Mouse (Mus musculus): ENCODE measurements at regions not wholly inside any gene's neighbourhood (a gene's known extent, or its start where the extent isn't known, plus 50 kb on each side); places are given as distances from the start of the nearest gene placed in this dataset.

DNA sequence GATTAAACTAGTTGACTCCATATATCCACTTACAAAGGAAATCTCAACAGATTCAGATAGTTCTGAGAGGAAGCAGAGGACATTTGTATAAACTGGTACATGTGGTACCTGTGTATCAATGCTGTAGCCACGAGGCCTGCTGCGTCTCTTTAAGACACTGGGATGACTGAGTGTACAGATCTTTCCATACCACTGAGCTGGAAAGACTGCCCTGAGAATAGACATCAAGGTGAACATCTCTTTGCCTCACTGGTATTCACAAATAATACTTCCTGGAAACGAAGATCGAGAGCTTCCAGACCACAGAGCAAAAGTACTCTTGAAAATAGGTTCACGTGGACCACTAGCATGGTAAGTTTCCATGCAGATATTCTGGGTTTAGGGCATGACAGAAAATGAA is 183.6 kb upstream of the Marcks start:
- ATAC-seq (ENCODE audit: low FRiP score, low read depth): no peak
- no peaks in the 10 kb centered on the region for H3K9me3 ChIP-seq
- H3K27ac ChIP-seq (replicated peaks): no peak overlapping the region
- no peak overlapping the region for H3K4me3 ChIP-seq
- no peaks in the 10 kb centered on the region for H3K27me3 ChIP-seq
- H3K36me3 ChIP-seq: no peaks in the 10 kb centered on the region
- 0 out of 2 replicates have a peak, but pooled peaks cover 4% of the 10 kb centered on the region for H3K4me1 ChIP-seq
- H3K9ac ChIP-seq (replicated peaks): no peak overlapping the region
- H3K4me2 ChIP-seq (replicated peaks): no peak overlapping the region
- 93% methylated on average over 5 of the region's 5 CpGs for WGBS

- no peak for ATAC-seq (ENCODE audit: low FRiP score, low read depth)
- Histone ChIP-seq H3K4me1 (no peaks in the 10 kb centered on the region), H3K4me2 (replicated peaks) (no peak overlapping the region), H3K36me3 (no peaks in the 10 kb centered on the region), H3K9me3 (no peaks in the 10 kb centered on the region), H3K27me3 (no peaks in the 10 kb centered on the region), H3K9ac (replicated peaks) (no peak overlapping the region), H3K27ac (replicated peaks) (no peak overlapping the region), H3K4me3 (no peak overlapping the region)
- 87% methylated on average over 3 of the region's 3 CpGs for WGBS
Observed at GRCm38 (mm10) chr10:37321171-37321570, 182.5 kb upstream of the Marcks start.

DNA sequence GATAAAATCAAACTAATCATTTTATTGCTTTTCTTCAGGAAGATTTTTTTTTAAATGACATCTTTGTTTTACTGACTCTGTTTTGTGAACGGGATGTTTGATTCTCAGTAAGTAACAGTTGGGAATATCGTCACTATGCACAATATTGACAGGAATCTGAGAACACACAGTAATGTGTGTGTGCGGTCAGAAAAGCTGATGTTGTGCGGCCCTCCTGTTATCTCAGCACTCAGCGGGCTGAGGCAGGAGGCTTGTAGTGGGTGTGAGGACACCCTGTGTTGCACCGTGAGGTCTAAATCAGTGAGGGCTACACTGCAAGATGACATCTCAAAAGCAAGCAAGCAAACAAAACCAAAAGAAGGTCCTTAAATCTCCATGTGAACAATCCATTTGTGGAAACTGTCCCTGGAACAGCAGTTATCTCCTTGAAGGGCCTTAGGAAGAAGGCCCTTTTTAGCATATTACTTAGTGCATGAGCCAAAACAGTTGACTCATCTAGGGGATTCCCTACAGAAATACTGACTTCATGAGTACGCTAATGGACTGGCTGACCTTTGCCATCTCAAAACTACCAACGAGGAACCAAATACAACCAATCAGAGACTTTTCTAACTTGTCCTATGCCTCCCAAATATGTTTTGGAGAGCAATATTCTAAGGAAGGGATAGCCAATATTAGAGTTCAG is 181.2 kb upstream of the Marcks start:
- no peak overlapping the region for H3K4me3 ChIP-seq
- ATAC-seq (ENCODE audit: low FRiP score, low read depth): no peak
- 92% methylated on average over 8 of the region's 8 CpGs for WGBS
- no peak overlapping the region for H3K4me2 ChIP-seq (replicated peaks)
- H3K36me3 ChIP-seq: no peaks in the 10 kb centered on the region
- H3K9me3 ChIP-seq: no peaks in the 10 kb centered on the region
- no peak overlapping the region for H3K27ac ChIP-seq (replicated peaks)
- H3K4me1 ChIP-seq: 0 out of 2 replicates have a peak, but pooled peaks cover 3% of the 10 kb centered on the region
- no peaks in the 10 kb centered on the region for H3K27me3 ChIP-seq
- H3K9ac ChIP-seq (replicated peaks): no peak overlapping the region

DNA sequence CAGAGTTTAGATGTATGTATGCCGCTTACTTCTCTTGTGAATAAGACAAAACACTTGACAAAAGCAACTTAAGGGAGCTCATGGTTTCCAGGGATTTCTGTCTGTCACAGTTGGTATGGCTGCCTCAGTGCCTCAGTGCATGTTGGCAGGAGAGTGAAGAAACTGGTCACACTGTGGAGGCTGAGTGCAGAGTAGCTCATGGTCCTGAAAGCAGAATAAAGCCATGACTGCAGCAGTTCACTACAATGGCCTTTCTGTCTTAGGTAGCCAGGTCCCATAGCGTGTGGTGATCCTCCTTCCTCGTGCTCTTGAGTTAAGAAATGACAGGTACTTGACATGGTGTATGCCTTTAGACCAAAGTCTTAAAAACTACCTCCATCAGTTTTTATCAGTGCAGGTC is 178.0 kb upstream of the Marcks start:
- no peaks in the 10 kb centered on the region; the same call in 1 of the 2 replicates for H3K9me3 ChIP-seq
- no peak for ATAC-seq (ENCODE audit: low FRiP score, low read depth)
- H3K27me3 ChIP-seq: no peaks in the 10 kb centered on the region
- WGBS: 83% methylated on average over 3 of the region's 3 CpGs
- H3K4me1 ChIP-seq: 0 out of 2 replicates have a peak, but pooled peaks cover 3% of the 10 kb centered on the region
- H3K4me2 ChIP-seq (replicated peaks): no peak overlapping the region
- H3K36me3 ChIP-seq: no peaks in the 10 kb centered on the region
- H3K27ac ChIP-seq (replicated peaks): no peak overlapping the region
- no peak overlapping the region for H3K4me3 ChIP-seq
- no peak overlapping the region for H3K9ac ChIP-seq (replicated peaks)

- no peak overlapping the region for H3K4me2 ChIP-seq (replicated peaks)
- 100% methylated on average over 1 of the region's 1 CpGs for WGBS
- no peaks in the 10 kb centered on the region; the same call in 1 of the 2 replicates for H3K9me3 ChIP-seq
- H3K4me1 ChIP-seq: 0 out of 2 replicates have a peak, but pooled peaks cover 3% of the 10 kb centered on the region
- no peak overlapping the region for H3K27ac ChIP-seq (replicated peaks)
- no peaks in the 10 kb centered on the region for H3K27me3 ChIP-seq
- no peak overlapping the region for H3K4me3 ChIP-seq
- H3K9ac ChIP-seq (replicated peaks): no peak overlapping the region
- H3K36me3 ChIP-seq: no peaks in the 10 kb centered on the region
- ATAC-seq (ENCODE audit: low FRiP score, low read depth): no peak
Observed at GRCm38 (mm10) chr10:37315804-37316203, 177.1 kb upstream of the Marcks start.

DNA sequence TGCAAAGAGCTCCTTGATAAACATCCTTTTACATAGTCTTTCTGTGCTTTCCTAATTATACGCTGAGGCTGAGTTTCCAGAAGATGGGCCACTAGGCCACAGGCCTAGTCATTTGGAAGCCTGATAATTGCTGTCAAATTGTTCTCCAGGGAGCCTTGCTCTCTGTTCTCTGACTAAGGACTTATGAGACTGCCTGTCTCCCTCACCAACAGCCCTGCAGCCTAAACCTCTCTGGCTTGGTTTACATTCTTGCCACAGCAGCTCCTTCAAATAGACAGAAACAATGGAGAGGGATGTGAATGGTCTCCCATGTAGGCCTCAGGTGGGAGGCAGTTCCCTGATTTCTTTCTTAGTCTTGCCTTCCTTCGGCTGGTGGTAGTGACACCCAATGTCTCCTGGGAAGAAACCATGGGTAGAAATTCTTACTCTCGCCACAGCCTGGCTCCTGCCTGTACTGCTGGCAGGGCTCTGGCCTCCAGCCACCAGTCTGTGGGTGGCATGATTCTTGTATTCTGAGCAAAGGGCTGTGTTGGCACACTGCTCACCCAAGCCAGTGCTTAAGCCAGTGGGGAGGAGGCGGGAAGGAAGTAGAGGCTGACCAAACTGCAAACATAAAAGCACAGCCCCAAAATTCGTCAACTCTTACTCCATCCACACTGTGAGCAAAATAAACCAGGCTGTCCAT is 176.2 kb upstream of the Marcks start:
- Histone ChIP-seq H3K4me3 (no peak overlapping the region), H3K27me3 (no peaks in the 10 kb centered on the region), H3K9me3 (no peaks in the 10 kb centered on the region; the same call in 1 of the 2 replicates), H3K4me1 (0 out of 2 replicates have a peak, but pooled peaks cover 3% of the 10 kb centered on the region), H3K4me2 (replicated peaks) (no peak overlapping the region), H3K36me3 (no peaks in the 10 kb centered on the region), H3K9ac (replicated peaks) (no peak overlapping the region), H3K27ac (replicated peaks) (no peak overlapping the region)
- ATAC-seq (ENCODE audit: low FRiP score, low read depth): no peak
- 81% methylated on average over 5 of the region's 5 CpGs for WGBS

DNA sequence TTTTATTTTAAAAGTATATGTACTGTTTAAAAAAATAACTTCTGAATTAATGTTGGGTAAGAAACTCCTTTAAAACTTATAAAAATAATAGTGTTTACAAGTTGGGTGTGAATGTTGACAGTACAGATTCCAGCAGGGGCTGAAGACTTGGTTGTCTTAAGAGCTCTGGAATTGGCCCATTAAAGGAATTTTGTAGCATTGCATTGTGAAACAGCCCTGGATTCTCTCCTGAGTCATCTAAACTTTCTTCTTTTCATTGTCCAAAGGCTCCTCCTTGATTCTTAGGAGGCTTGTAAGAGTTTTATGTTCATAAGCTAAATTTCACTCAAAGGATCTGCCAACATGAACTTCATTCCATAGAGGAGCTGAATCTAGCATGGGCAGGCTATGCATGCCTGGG is 174.7 kb upstream of the Marcks start:
- Histone ChIP-seq H3K9me3 (no peaks in the 10 kb centered on the region; the same call in 1 of the 2 replicates), H3K4me1 (0 out of 2 replicates have a peak, but pooled peaks cover 3% of the 10 kb centered on the region), H3K4me3 (no peak overlapping the region), H3K27me3 (no peaks in the 10 kb centered on the region), H3K9ac (replicated peaks) (no peak overlapping the region), H3K4me2 (replicated peaks) (no peak overlapping the region), H3K27ac (replicated peaks) (no peak overlapping the region), H3K36me3 (no peaks in the 10 kb centered on the region)
- no peak for ATAC-seq (ENCODE audit: low FRiP score, low read depth)

- 91% methylated on average over 2 of the region's 2 CpGs for WGBS
- no peak for ATAC-seq (ENCODE audit: low FRiP score, low read depth)
Observed at GRCm38 (mm10) chr10:37310266-37310945, 171.7 kb upstream of the Marcks start.

DNA sequence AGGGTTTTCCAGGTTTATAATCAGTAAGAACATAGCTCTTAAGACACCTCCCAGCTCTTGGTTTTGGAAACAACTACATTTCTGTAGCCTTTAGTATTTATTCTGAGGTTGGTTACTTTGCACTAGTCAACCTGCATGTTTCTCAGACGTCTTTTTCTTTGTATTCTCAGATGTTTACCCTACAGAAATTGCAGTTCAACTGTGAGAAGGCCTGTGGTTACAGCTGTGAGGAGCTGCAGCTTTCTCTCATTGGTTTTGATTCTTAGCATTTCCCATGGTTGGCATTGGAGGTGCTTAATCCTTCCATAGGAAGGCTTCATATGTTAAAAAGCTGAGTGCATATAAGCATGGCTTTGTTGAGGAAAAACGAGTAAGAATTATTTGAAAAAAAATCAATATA is 165.9 kb upstream of the Marcks start:
- no peak overlapping the region for H3K4me3 ChIP-seq
- no peaks in the 10 kb centered on the region for H3K9me3 ChIP-seq
- no peak overlapping the region for H3K27ac ChIP-seq (replicated peaks)
- no peaks in the 10 kb centered on the region for H3K4me1 ChIP-seq
- no peak overlapping the region for H3K9ac ChIP-seq (replicated peaks)
- H3K36me3 ChIP-seq: no peaks in the 10 kb centered on the region
- no peak for ATAC-seq (ENCODE audit: low FRiP score, low read depth)
- no peaks in the 10 kb centered on the region for H3K27me3 ChIP-seq
- H3K4me2 ChIP-seq (replicated peaks): no peak overlapping the region
- 39% methylated on average over 2 of the region's 2 CpGs for WGBS

More at GRCm38 (mm10) chr10:37310266-37310945, 171.7 kb upstream of the Marcks start:
- H3K4me1 ChIP-seq: 0 out of 2 replicates have a peak, but pooled peaks cover 3% of the 10 kb centered on the region
- H3K9ac ChIP-seq (replicated peaks): no peak overlapping the region
- H3K4me3 ChIP-seq: no peak overlapping the region
- H3K27me3 ChIP-seq: no peaks in the 10 kb centered on the region
- no peak overlapping the region for H3K4me2 ChIP-seq (replicated peaks)
- H3K36me3 ChIP-seq: no peaks in the 10 kb centered on the region
- no peak overlapping the region for H3K27ac ChIP-seq (replicated peaks)
- no peaks in the 10 kb centered on the region; the same call in 1 of the 2 replicates for H3K9me3 ChIP-seq

- H3K4me1 ChIP-seq: no peaks in the 10 kb centered on the region
- 89% methylated on average over 5 of the region's 5 CpGs for WGBS
- ATAC-seq (ENCODE audit: low FRiP score, low read depth): no peak
Observed at GRCm38 (mm10) chr10:37300181-37300889, 161.6 kb upstream of the Marcks start.

GRCm38 (mm10) chr10:37298689-37299421 is 160.1 kb upstream of the Marcks start:
- H3K27ac ChIP-seq (replicated peaks): no peak overlapping the region
- H3K9me3 ChIP-seq: no peaks in the 10 kb centered on the region
- no peaks in the 10 kb centered on the region for H3K27me3 ChIP-seq
- no peaks in the 10 kb centered on the region for H3K36me3 ChIP-seq
- no peak overlapping the region for H3K4me3 ChIP-seq
- 86% methylated on average over 4 of the region's 4 CpGs for WGBS
- no peak overlapping the region for H3K9ac ChIP-seq (replicated peaks)
- no peak overlapping the region for H3K4me2 ChIP-seq (replicated peaks)
- H3K4me1 ChIP-seq: no peaks in the 10 kb centered on the region
- ATAC-seq (ENCODE audit: low FRiP score, low read depth): no peak

More at GRCm38 (mm10) chr10:37300181-37300889, 161.6 kb upstream of the Marcks start:
- Histone ChIP-seq H3K36me3 (no peaks in the 10 kb centered on the region), H3K4me2 (replicated peaks) (no peak overlapping the region), H3K4me3 (no peak overlapping the region), H3K9me3 (no peaks in the 10 kb centered on the region), H3K9ac (replicated peaks) (no peak overlapping the region), H3K27ac (replicated peaks) (no peak overlapping the region), H3K27me3 (no peaks in the 10 kb centered on the region)

All from midbrain, embryonic 12.5 days (tissue).